Mouse (Mus musculus) testis, adult 2 months (tissue): ENCODE measurements at regions not wholly inside any gene's neighbourhood (a gene's known extent, or its start where the extent isn't known, plus 50 kb on each side); places are given as distances from the start of the nearest gene placed in this dataset.

Experiments used
- H3K27ac ChIP-seq: fragments of 200-500 bp; 2 replicates; pipeline ENCODE4 v1.5.1; 2012; ENCODE audit warnings: low read depth, low read length; ENCODE audit not compliant: control insufficient read depth, insufficient read depth
- H3K27me3 ChIP-seq: fragments of 200-500 bp; 2 replicates; pipeline ENCODE4 v1.6.1; 2012; ENCODE audit warnings: mild to moderate bottlenecking, low read length, moderate library complexity; ENCODE audit not compliant: control insufficient read depth, insufficient read depth
- H3K36me3 ChIP-seq: fragments of 200-500 bp; 2 replicates; pipeline ENCODE4 v1.6.1; 2012; ENCODE audit warnings: mild to moderate bottlenecking, low read length; ENCODE audit not compliant: control insufficient read depth, insufficient read depth
- H3K4me1 ChIP-seq: fragments of 200-500 bp; 2 replicates; pipeline ENCODE4 v1.6.1; 2012; ENCODE audit warnings: low read length; ENCODE audit not compliant: control insufficient read depth, insufficient read depth
- H3K4me3 ChIP-seq: fragments of 200-500 bp; 2 replicates; pipeline ENCODE4 v1.5.1; 2012; ENCODE audit warnings: low read depth, mild to moderate bottlenecking, low read length, moderate library complexity, mixed read lengths; ENCODE audit not compliant: control insufficient read depth
- CTCF ChIP-seq: fragments of 200-500 bp; IDR thresholded peaks from 2 replicates; pipeline ENCODE4 v1.5.1; 2012; ENCODE audit warnings: low read depth, mild to moderate bottlenecking, inconsistent platforms, low read length, moderate library complexity; ENCODE audit not compliant: control insufficient read depth, insufficient read depth, insufficient replicate concordance
- POLR2A ChIP-seq: fragments of 200-500 bp; IDR thresholded peaks from 2 replicates; pipeline ENCODE4 v1.6.1; 2012; ENCODE audit warnings: low read depth, mild to moderate bottlenecking, inconsistent platforms, low read length, moderate library complexity; ENCODE audit not compliant: control insufficient read depth

- Histone ChIP-seq H3K36me3 (no peaks in the 10 kb centered on the region), H3K27ac (no peak overlapping the region), H3K4me3 (peak overlapping the region; percentile 10; the same call in 1 of the 2 replicates), H3K27me3 (no peaks in the 10 kb centered on the region), H3K4me1 (peaks cover 2% of the 10 kb centered on the region; the same call in 1 of the 2 replicates)
- no peak for TF ChIP-seq CTCF
- no peak for TF ChIP-seq POLR2A
Measured at GRCm38 (mm10) chr16:30821191-30821910, 221.8 kb downstream of the Fam43a start.

GRCm38 (mm10) chr16:30821911-30822578 lies 222.5 kb downstream of the Fam43a start:
- Histone ChIP-seq H3K27ac (no peak overlapping the region), H3K4me1 (peaks cover 2% of the 10 kb centered on the region; the same call in 1 of the 2 replicates), H3K36me3 (no peaks in the 10 kb centered on the region), H3K27me3 (no peaks in the 10 kb centered on the region), H3K4me3 (no peak overlapping the region)
- TF ChIP-seq CTCF: no peak
- no peak for TF ChIP-seq POLR2A

GRCm38 (mm10) chr16:30826128-30826527 lies 226.6 kb downstream of the Fam43a start:
- no peak overlapping the region for H3K27ac ChIP-seq
- peaks cover 1% of the 10 kb centered on the region; the same call in 1 of the 2 replicates for H3K4me1 ChIP-seq
- H3K36me3 ChIP-seq: no peaks in the 10 kb centered on the region
- no peak overlapping the region for H3K4me3 ChIP-seq
- no peaks in the 10 kb centered on the region for H3K27me3 ChIP-seq
- TF ChIP-seq POLR2A: no peak

GRCm38 (mm10) chr16:30827901-30828608 lies 228.5 kb downstream of the Fam43a start:
- H3K36me3 ChIP-seq: no peaks in the 10 kb centered on the region
- no peak overlapping the region for H3K4me3 ChIP-seq
- TF ChIP-seq POLR2A (no peak), CTCF (no peak)
- H3K4me1 ChIP-seq: no peaks in the 10 kb centered on the region
- H3K27ac ChIP-seq: no peak overlapping the region
- H3K27me3 ChIP-seq: no peaks in the 10 kb centered on the region

DNA sequence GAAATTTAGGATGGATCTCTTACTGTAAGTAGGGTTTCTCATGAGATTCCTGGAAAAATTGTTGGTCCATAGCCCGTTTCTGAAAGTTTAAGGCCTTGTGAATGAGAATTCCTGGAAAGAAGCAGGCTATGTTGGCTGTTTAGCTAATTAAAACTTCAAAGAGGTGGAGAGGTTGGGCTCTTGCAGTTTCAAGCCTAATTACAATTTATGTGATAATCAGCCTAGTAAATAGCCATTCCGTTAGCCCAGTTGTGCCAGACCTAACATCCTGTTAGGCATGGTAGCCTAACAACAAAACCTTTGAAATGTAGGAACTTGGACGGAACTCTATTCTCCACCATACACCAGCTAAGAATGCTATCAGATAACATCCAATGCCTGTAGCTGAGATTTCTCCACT lies 235.0 kb downstream of the Fam43a start:
- H3K36me3 ChIP-seq: no peaks in the 10 kb centered on the region
- TF ChIP-seq POLR2A (no peak), CTCF (no peak)
- H3K4me1 ChIP-seq: no peaks in the 10 kb centered on the region
- no peaks in the 10 kb centered on the region for H3K27me3 ChIP-seq
- no peak overlapping the region for H3K27ac ChIP-seq
- H3K4me3 ChIP-seq: no peak overlapping the region

DNA sequence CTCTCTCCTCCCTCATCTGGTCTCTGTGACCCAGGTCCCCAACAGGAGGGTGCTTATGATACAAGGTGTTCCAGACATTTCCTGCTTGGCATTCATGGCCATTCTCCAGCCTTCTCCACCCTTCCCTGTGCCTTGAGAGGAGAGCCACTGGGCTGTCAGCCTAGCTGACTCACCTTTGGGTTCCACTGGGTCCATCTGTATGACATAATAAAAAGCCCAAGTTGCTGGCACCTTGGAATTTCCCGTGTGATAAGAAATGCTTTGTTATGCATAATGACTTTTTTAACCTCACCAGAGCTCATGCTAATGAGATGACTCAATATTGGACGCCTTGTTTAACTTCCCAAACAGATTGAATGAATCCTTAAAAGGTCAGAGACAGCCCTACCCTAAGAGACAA lies 236.2 kb downstream of the Fam43a start:
- Histone ChIP-seq H3K36me3 (no peaks in the 10 kb centered on the region), H3K4me1 (no peaks in the 10 kb centered on the region), H3K4me3 (no peak overlapping the region), H3K27me3 (no peaks in the 10 kb centered on the region), H3K27ac (no peak overlapping the region)
- TF ChIP-seq CTCF (no peak), POLR2A (no peak)

DNA sequence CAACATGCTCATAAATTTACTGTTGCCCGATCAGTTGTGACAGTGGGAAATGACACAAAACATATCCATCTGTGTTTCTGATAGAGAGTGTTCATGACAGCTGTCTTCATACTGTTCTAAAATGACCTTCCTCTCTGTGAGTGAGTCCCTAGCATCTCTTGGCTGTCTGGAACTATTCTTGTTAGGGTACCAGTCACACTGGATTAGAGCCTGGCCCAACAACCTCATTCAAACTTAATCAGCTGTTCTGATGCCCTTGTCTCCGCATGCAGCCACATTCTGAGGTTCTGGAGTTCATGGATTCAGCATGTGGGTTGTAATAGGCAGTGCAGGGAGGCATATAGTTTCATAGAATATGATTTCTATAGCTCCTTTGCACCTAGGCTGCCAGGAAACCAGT lies 238.4 kb downstream of the Xxylt1 start:
- H3K36me3 ChIP-seq: no peaks in the 10 kb centered on the region
- TF ChIP-seq POLR2A (no peak), CTCF (no peak)

More for the DNA sequence above, 238.4 kb downstream of the Xxylt1 start:
- Histone ChIP-seq H3K27me3 (no peaks in the 10 kb centered on the region), H3K4me1 (no peaks in the 10 kb centered on the region), H3K4me3 (no peak overlapping the region), H3K27ac (no peak overlapping the region)
